Comparison of ENCODE assay signal across 26 mouse cellular contexts in the genomic region with DNA sequence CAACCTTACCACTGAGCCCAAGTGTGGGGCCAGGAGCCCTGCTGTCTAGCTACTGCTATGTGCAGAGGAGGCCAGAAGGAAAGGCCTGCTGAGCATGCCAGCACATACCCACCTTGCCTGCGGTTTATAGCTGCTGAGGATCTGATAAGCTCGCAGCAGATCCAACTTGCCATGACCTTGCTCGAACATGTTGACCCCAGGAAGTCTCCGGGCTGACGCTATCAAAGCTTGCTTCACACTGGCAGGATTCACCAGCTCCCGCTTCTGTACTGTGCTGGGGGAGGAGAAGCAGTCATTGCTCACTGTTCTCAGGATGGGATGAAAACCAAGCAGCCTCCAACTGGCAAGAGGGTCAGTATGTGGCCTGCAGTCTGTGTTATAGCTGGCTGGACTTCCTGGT. TPM values are rescaled to one million over a fixed set of nuclear protein-coding genes. Genes with fewer than 3 reads are reported as not detected.
DNase-seq lines count a peak whose midpoint lies in the region; ATAC-seq lines count a peak whose summit lies in the region.
"Had no signal": no experiment of that assay in that cellular context is flagged by ENCODE, and none has a peak within 500 bp of the region (broad histone marks: within the 10 kb centered on the region; RNA-seq: fewer than 3 reads in every experiment).

No protein-coding gene starts in this region.

- H3K4me1 ChIP-seq in intestine, embryonic 15.5 days (replicated peaks) = no peaks in the 10 kb centered on the region
- H3K4me1 ChIP-seq: embryonic facial prominence, embryonic 10.5 days; forebrain, embryonic 13.5 days; hindbrain, embryonic 15.5 days had no signal

- H3K27ac ChIP-seq in intestine, embryonic 15.5 days = peak overlapping the region; percentile 14; the same call in 1 of the 2 replicates
- H3K27ac ChIP-seq: embryonic facial prominence, embryonic 10.5 days; forebrain, embryonic 13.5 days; gastrocnemius, adult 2 months; hindbrain, embryonic 15.5 days had no signal

- 71% methylated on average over 6 of the region's 6 CpGs for WGBS in intestine, embryonic 15.5 days

- H3K4me3 ChIP-seq in intestine, embryonic 15.5 days (replicated peaks) = no peak overlapping the region
- H3K4me3 ChIP-seq: embryonic facial prominence, embryonic 10.5 days; forebrain, embryonic 13.5 days; gastrocnemius, adult 2 months; heart, embryonic 13.5 days; hindbrain, embryonic 15.5 days had no signal

- no peak overlapping the region for H3K9ac ChIP-seq in intestine, embryonic 15.5 days
- H3K9ac ChIP-seq: forebrain, embryonic 13.5 days; forebrain, postnatal 0 days; heart, embryonic 13.5 days; hindbrain, embryonic 15.5 days had no signal

- ATAC-seq in intestine, embryonic 15.5 days = peak; percentile 54
- ATAC-seq: activated CD4-positive, CD25-positive, alpha-beta regulatory T cell, adult 4 months; forebrain, embryonic 13.5 days; forebrain, postnatal 0 days; Patski had no signal

- H3K36me3 ChIP-seq in intestine, embryonic 15.5 days = peaks cover 57% of the 10 kb centered on the region

- DNase-seq in adrenal gland, adult 2 months = peak; percentile 36
- DNase-seq in adrenal gland, adult 18-20 months (ENCODE audit: low spot score in 2 of 2) = no peak
- DNase-seq in urinary bladder, adult 2 months (ENCODE audit: low spot score) = peak; percentile 27
- DNase-seq in urinary bladder, postnatal 4 days (ENCODE audit: low spot score in 2 of 2) = no peak
- peak; percentile 44 to 62 for DNase-seq in urinary bladder, postnatal 36 days (ENCODE audit: low spot score in 2 of 2)
- no peak for DNase-seq in layer of hippocampus, adult 11-12 months (ENCODE audit: low spot score)
- no peak for DNase-seq in frontal cortex, postnatal 14 days (ENCODE audit: low spot score in 2 of 2)
- DNase-seq: cerebellum, adult 18-20 months; cerebellum, adult 9-11 months; forebrain, postnatal 0 days; gastrocnemius, postnatal 25 days; heart, postnatal 36 days had no signal

- no peaks in the 10 kb centered on the region for H3K27me3 ChIP-seq in intestine, embryonic 15.5 days (replicated peaks)
- H3K27me3 ChIP-seq: forebrain, embryonic 13.5 days; heart, embryonic 13.5 days; hindbrain, embryonic 15.5 days; Patski had no signal

- no peaks in the 10 kb centered on the region for H3K9me3 ChIP-seq in intestine, embryonic 15.5 days
- H3K9me3 ChIP-seq: embryonic facial prominence, embryonic 10.5 days; forebrain, embryonic 13.5 days; heart, embryonic 13.5 days; hindbrain, embryonic 15.5 days had no signal

- H3K4me2 ChIP-seq in intestine, embryonic 15.5 days (replicated peaks) = no peak overlapping the region
- H3K4me2 ChIP-seq: forebrain, embryonic 13.5 days; heart, embryonic 13.5 days; hindbrain, embryonic 15.5 days had no signal

RNA-seq across cellular contexts. Expression of a gene that starts 27.6 kb away (rescaled TPM):
- 10 to 100 TPM; 82.7 to 96.5 TPM for total RNA-seq in adrenal gland, adult 2 months (2021)
- polyA plus RNA-seq in adrenal gland, adult 2 months (2012; rRNA removed) = 86.7 and 89.4 TPM in 2 replicates
- 10 to 100 TPM; 74.1 to 93.5 TPM for total RNA-seq in adrenal gland, adult 18-20 months (2021)
- 90.6 and 92.1 TPM in 2 replicates for polyA plus RNA-seq in urinary bladder, adult 2 months (2012; rRNA removed)
- polyA plus RNA-seq in intestine, embryonic 15.5 days (2015; fragmentation: Nextera tagmentation; extraction: Ambion mirVana) = 83.6 and 88.8 TPM in 2 replicates

RNA-seq across cellular contexts. Expression of a gene that starts 29.4 kb away (rescaled TPM):
- total RNA-seq in adrenal gland, adult 2 months (2021) = not detected
- polyA plus RNA-seq in adrenal gland, adult 2 months (2012; rRNA removed) = 0.11 and 0.12 TPM in 2 replicates
- not detected for total RNA-seq in adrenal gland, adult 18-20 months (2021)
- polyA plus RNA-seq in urinary bladder, adult 2 months (2012; rRNA removed) = 0.04 and 0.08 TPM in 2 replicates
- polyA plus RNA-seq in intestine, embryonic 15.5 days (2015; fragmentation: Nextera tagmentation; extraction: Ambion mirVana) = 0.05 TPM in 1 of 2 replicates, not detected in the other
- total RNA-seq: forebrain, postnatal 0 days; gastrocnemius, adult 2 months; gastrocnemius, postnatal 25 days; granulocyte monocyte progenitor cell, adult 5-6 weeks; heart, adult 8-10 months; heart, postnatal 36 days; MEL had no signal
- polyA plus RNA-seq: activated CD4-positive, CD25-positive, alpha-beta regulatory T cell, adult 4 months; C2C12; forebrain, embryonic 13.5 days; heart, embryonic 13.5 days; heart, postnatal 0 days; hindbrain, embryonic 11.5 days; Patski had no signal

RNA-seq across cellular contexts. Expression of a gene that starts 44.0 kb away (rescaled TPM):
- 10 to 100 TPM; 38.7 to 39.3 TPM for total RNA-seq in adrenal gland, adult 2 months (2021)
- polyA plus RNA-seq in adrenal gland, adult 2 months (2012; rRNA removed) = 22.8 and 24.1 TPM in 2 replicates
- total RNA-seq in adrenal gland, adult 18-20 months (2021) = 10 to 100 TPM; 22.3 to 45.4 TPM
- 16.4 and 23.2 TPM in 2 replicates for polyA plus RNA-seq in urinary bladder, adult 2 months (2012; rRNA removed)
- 28.8 and 32.6 TPM in 2 replicates for polyA plus RNA-seq in intestine, embryonic 15.5 days (2015; fragmentation: Nextera tagmentation; extraction: Ambion mirVana)

RNA-seq across cellular contexts. Expression of a gene that starts 44.1 kb away (rescaled TPM):
- under 1 TPM in 1 of 2 experiments, not detected in 1; 0.09 TPM for total RNA-seq in adrenal gland, adult 2 months (2021)
- polyA plus RNA-seq in adrenal gland, adult 2 months (2012; rRNA removed) = not detected in 2 replicates
- total RNA-seq in adrenal gland, adult 18-20 months (2021) = not detected
- 0.07 TPM in 2 replicates for polyA plus RNA-seq in urinary bladder, adult 2 months (2012; rRNA removed)
- 1.4 and 2.1 TPM in 2 replicates for polyA plus RNA-seq in intestine, embryonic 15.5 days (2015; fragmentation: Nextera tagmentation; extraction: Ambion mirVana)
- total RNA-seq: forebrain, postnatal 0 days; gastrocnemius, adult 2 months; gastrocnemius, postnatal 25 days; granulocyte monocyte progenitor cell, adult 5-6 weeks; heart, adult 8-10 months; heart, postnatal 36 days had no signal
- polyA plus RNA-seq: activated CD4-positive, CD25-positive, alpha-beta regulatory T cell, adult 4 months had no signal

Comparison
In these comparisons a context has a peak if more than half of its experiments do, and no peak if none do; other contexts are left out.
1. DNase-seq: peak in adrenal gland, adult 2 months (single experiment), urinary bladder, adult 2 months (single experiment) and urinary bladder, postnatal 36 days (2 of 2); none in adrenal gland, adult 18-20 months (0 of 2), urinary bladder, postnatal 4 days (0 of 2), layer of hippocampus, adult 11-12 months (single experiment) and frontal cortex, postnatal 14 days (0 of 2).